8 mouse cellular contexts compared by ENCODE assay signal in the genomic region with DNA sequence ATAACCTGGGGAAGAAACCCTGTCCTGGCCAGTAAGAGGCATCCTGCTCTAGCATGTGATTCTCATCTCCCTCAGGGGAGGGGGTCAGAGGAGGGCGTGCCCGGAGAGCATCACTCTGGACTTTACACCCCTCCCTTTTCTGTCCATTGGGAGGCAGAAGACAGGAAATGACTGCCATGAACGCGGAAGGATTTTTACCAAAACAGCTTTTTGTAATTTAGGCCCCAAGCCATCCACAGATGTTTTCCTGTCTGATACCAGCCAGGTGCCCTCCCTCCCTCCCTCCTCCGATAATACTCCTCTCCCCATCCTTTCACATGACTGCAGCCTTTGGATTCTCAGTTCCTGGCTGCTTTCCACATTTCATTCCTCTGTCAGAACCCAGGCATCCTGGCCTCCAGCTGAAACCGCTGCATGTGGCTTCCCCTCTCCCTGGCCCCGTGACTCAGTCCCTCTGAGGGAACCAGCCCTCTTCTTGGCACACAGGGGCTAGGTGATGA. TPM values are rescaled to one million over a fixed set of nuclear protein-coding genes. Genes with fewer than 3 reads are reported as not detected.
DNase-seq lines count a peak whose midpoint lies in the region; ATAC-seq and TF ChIP-seq lines count a peak whose summit lies in the region.

A gene (plus strand): TSS at position 367 of the 500 bp plus-strand sequence.

- H3K4me2 ChIP-seq in lung, embryonic 14.5 days, result peak within 1 kb of the TSS; percentile 27; the same call in 1 of the 2 replicates
- peak within 1 kb of the TSS; percentile 44 for H3K4me2 ChIP-seq in heart, embryonic 12.5 days
- H3K4me2 ChIP-seq in liver, embryonic 12.5 days, result no peak within 1 kb of the TSS

- peaks cover 24% of the 10 kb centered on the region; the same call in 1 of the 2 replicates for H3K36me3 ChIP-seq in lung, embryonic 14.5 days (ENCODE audit: insufficient read depth)
- peaks cover 33% of the 10 kb centered on the region for H3K36me3 ChIP-seq in heart, embryonic 12.5 days
- H3K36me3 ChIP-seq in liver, embryonic 12.5 days, result peaks cover 33% of the 10 kb centered on the region

- 0 out of 2 replicates have a peak, but pooled peaks cover 7% of the 10 kb centered on the region for H3K4me1 ChIP-seq in lung, embryonic 14.5 days (ENCODE audit: insufficient read depth)
- peaks cover 9% of the 10 kb centered on the region for H3K4me1 ChIP-seq in heart, embryonic 12.5 days (replicated peaks)
- peaks cover 2% of the 10 kb centered on the region; the same call in 1 of the 2 replicates for H3K4me1 ChIP-seq in liver, embryonic 12.5 days
- H3K4me1 ChIP-seq in cerebellum, adult 2 months (ENCODE audit: control insufficient read depth, insufficient read depth, low read length), result no peaks in the 10 kb centered on the region

- no peak for TF ChIP-seq POLR2A in cerebellum, adult 2 months (IDR thresholded peaks at IDR 0.05; ENCODE audit: borderline replicate concordance, insufficient read depth, low read length)

- no peaks in the 10 kb centered on the region for H3K27me3 ChIP-seq in lung, embryonic 14.5 days (ENCODE audit: insufficient read depth, low read length)
- no peaks in the 10 kb centered on the region for H3K27me3 ChIP-seq in heart, embryonic 12.5 days (replicated peaks)
- H3K27me3 ChIP-seq in liver, embryonic 12.5 days (replicated peaks), result 0 out of 2 replicates have a peak, but pooled peaks cover 4% of the 10 kb centered on the region
- no peaks in the 10 kb centered on the region for H3K27me3 ChIP-seq in cerebellum, adult 2 months (ENCODE audit: control insufficient read depth, insufficient read depth, low read length)

- no peak within 1 kb of the TSS for H3K4me3 ChIP-seq in lung, embryonic 14.5 days (ENCODE audit: low read depth, low read length)
- H3K4me3 ChIP-seq in heart, embryonic 12.5 days, result no peak within 1 kb of the TSS
- no peak within 1 kb of the TSS for H3K4me3 ChIP-seq in liver, embryonic 12.5 days
- H3K4me3 ChIP-seq in cerebellum, adult 2 months (replicated peaks; ENCODE audit: insufficient read depth, low read depth, low read length), result no peak within 1 kb of the TSS

- peak; percentile 74 for DNase-seq in lung, embryonic 14.5 days
- DNase-seq in lung, postnatal 14 days, result no peak
- DNase-seq in embryo, embryonic 10.5 days (ENCODE audit: low spot score), result peak; percentile 64
- peak; percentile 77 for DNase-seq in yolk sac, embryonic 10.5 days (ENCODE audit: low spot score)
- DNase-seq in cerebellum, adult 2 months, result no peak
- no peak for DNase-seq in right cerebral cortex, adult 18-20 months

- 16% methylated on average over 7 of the region's 7 CpGs for WGBS in lung, embryonic 14.5 days
- 18% methylated on average over 7 of the region's 7 CpGs for WGBS in heart, embryonic 12.5 days
- WGBS in liver, embryonic 12.5 days (ENCODE audit: insufficient replicate concordance), result 42% methylated on average over 7 of the region's 7 CpGs
- 12% methylated on average over 7 of the region's 7 CpGs for WGBS in cerebellum, adult 2 months

- peak within 1 kb of the TSS; percentile 20; the same call in 1 of the 2 replicates for H3K9ac ChIP-seq in lung, embryonic 14.5 days
- H3K9ac ChIP-seq in heart, embryonic 12.5 days, result 0 out of 2 replicates have a peak within 1 kb of the TSS, but pooled peaks have one; percentile 44
- no peak within 1 kb of the TSS for H3K9ac ChIP-seq in liver, embryonic 12.5 days

- peak; percentile 87 for ATAC-seq in lung, embryonic 14.5 days (ENCODE audit: insufficient read depth)
- peak; percentile 44; the same call in 1 of the 2 replicates for ATAC-seq in heart, embryonic 12.5 days (ENCODE audit: insufficient number of reproducible peaks, low FRiP score)
- ATAC-seq in liver, embryonic 12.5 days, result 0 out of 2 replicates have a peak, but pooled peaks have one; percentile 32

- peak within 1 kb of the TSS; percentile 27; the same call in 1 of the 2 replicates for H3K27ac ChIP-seq in lung, embryonic 14.5 days (ENCODE audit: low read depth)
- peak within 1 kb of the TSS; percentile 55 for H3K27ac ChIP-seq in heart, embryonic 12.5 days (ENCODE audit: poor library complexity, severe bottlenecking)
- H3K27ac ChIP-seq in liver, embryonic 12.5 days, result no peak within 1 kb of the TSS
- H3K27ac ChIP-seq in cerebellum, adult 2 months (ENCODE audit: insufficient read depth, low read length), result no peak within 1 kb of the TSS

- TF ChIP-seq CTCF in lung, embryonic 14.5 days (IDR thresholded peaks at IDR 0.05; ENCODE audit: low read depth), result no peak
- TF ChIP-seq CTCF in cerebellum, adult 2 months (IDR thresholded peaks at IDR 0.05; ENCODE audit: borderline replicate concordance, insufficient read depth, low read depth, low read length), result no peak

- no peaks in the 10 kb centered on the region for H3K9me3 ChIP-seq in lung, embryonic 14.5 days (ENCODE audit: low read depth, low read length)
- H3K9me3 ChIP-seq in heart, embryonic 12.5 days (replicated peaks), result no peaks in the 10 kb centered on the region
- no peaks in the 10 kb centered on the region for H3K9me3 ChIP-seq in liver, embryonic 12.5 days (replicated peaks)

RNA-seq across cellular contexts. Expression of the gene that starts here (rescaled TPM):
- polyA plus RNA-seq in lung, embryonic 14.5 days (2014; fragmentation: Nextera tagmentation; extraction: Ambion mirVana), result 0.83 and 0.96 TPM in 2 replicates
- polyA plus RNA-seq in heart, embryonic 12.5 days (2016; fragmentation: Nextera tagmentation; extraction: Ambion mirVana), result 0.77 and 0.78 TPM in 2 replicates
- 0.11 TPM in 1 of 2 replicates, not detected in the other for polyA plus RNA-seq in liver, embryonic 12.5 days (2016; fragmentation: Nextera tagmentation; extraction: Ambion mirVana)
- polyA plus RNA-seq in cerebellum, adult 2 months (2012; rRNA removed), result 0.78 and 0.85 TPM in 2 replicates

Comparison
In these comparisons a context has a peak if more than half of its experiments do, and no peak if none do; other contexts are left out.
1. Peak in DNase-seq, ATAC-seq, H3K27ac ChIP-seq, H3K9ac ChIP-seq and H3K4me2 ChIP-seq in lung, embryonic 14.5 days; RNA of the gene not detected or under 1 TPM.
2. Peak in ATAC-seq, H3K27ac ChIP-seq, H3K9ac ChIP-seq and H3K4me2 ChIP-seq in heart, embryonic 12.5 days; RNA of the gene not detected or under 1 TPM.
3. Peak in ATAC-seq in liver, embryonic 12.5 days; RNA of the gene not detected or under 1 TPM.
4. ATAC-seq: peak in every context shown above with its lines; median percentile 87 in lung, embryonic 14.5 days; 44 in heart, embryonic 12.5 days; 32 in liver, embryonic 12.5 days.
5. DNase-seq: peak in embryo, embryonic 10.5 days (single experiment) and yolk sac, embryonic 10.5 days (single experiment); none in lung, postnatal 14 days (single experiment), cerebellum, adult 2 months (0 of 2) and right cerebral cortex, adult 18-20 months (single experiment).